Mouse (Mus musculus) liver, embryonic 14.5 days (tissue): ENCODE results near the gene Nlgn2. TPM values are rescaled to one million over a fixed set of nuclear protein-coding genes. Genes with fewer than 3 reads are reported as not detected.
"Not testable (repeated sequence)": the region's sequence is repeated elsewhere in the genome, so short reads cannot be mapped to it uniquely, and the experiment has no call there.

Experiments
- ATAC-seq: fragments of 200-750 bp; cut with Nextera tagmentation; 2 replicates; pipeline ENCODE4 v1.8.0; 2017; ENCODE audit warnings: moderate number of reproducible peaks, mild to moderate bottlenecking, moderate library complexity; ENCODE audit not compliant: insufficient read depth
- DNase-seq, 3 experiments: peaks; one replicate each; pipeline ENCODE4 v3.0.0-alpha.2; 2012 to 2013; ENCODE audit warnings: low read depth in 3 of 3, low spot score in 3 of 3
- H3K27ac ChIP-seq: fragments of 300-500 bp; sonication (generic); 2 replicates; pipeline ENCODE4 v1.5.1; 2014; ENCODE audit warnings: moderate library complexity, mild to moderate bottlenecking, control low read depth, inconsistent platforms
- H3K27me3 ChIP-seq: fragments of 300-500 bp; sonication (generic); 2 replicates; pipeline ENCODE4 v1.6.1; 2014; ENCODE audit warnings: mild to moderate bottlenecking, low read length, moderate library complexity; ENCODE audit not compliant: control insufficient read depth, insufficient read depth
- H3K36me3 ChIP-seq: fragments of 300-500 bp; sonication (generic); replicated peaks from 2 replicates; pipeline ENCODE4 v1.6.1; 2014; ENCODE audit warnings: low read depth; ENCODE audit not compliant: control insufficient read depth, insufficient read depth
- H3K4me1 ChIP-seq, 2 experiments: fragments of 200-500 bp in 1 of 2; fragments of 300-500 bp in 1 of 2; sonication (generic) in 1 of 2; replicated peaks; 2 replicates each; pipeline ENCODE4 v1.6.1; 2012 to 2014; ENCODE audit warnings: antibody characterized with exemption in 1 of 2, inconsistent platforms in 1 of 2, low read length in 1 of 2; ENCODE audit not compliant: control insufficient read depth in 2 of 2, insufficient read depth in 2 of 2
- H3K4me2 ChIP-seq: fragments of 300-500 bp; sonication (generic); 2 replicates; pipeline ENCODE4 v1.6.1; 2014; ENCODE audit warnings: low read depth, mild to moderate bottlenecking, control low read depth, moderate library complexity
- H3K4me3 ChIP-seq, 2 experiments: fragments of 200-500 bp in 1 of 2; fragments of 300-500 bp in 1 of 2; sonication (generic) in 1 of 2; 2 replicates each; pipeline ENCODE4 v1.5.1; 2012 to 2014; ENCODE audit warnings: low read depth in 2 of 2, low read length in 2 of 2, mild to moderate bottlenecking in 2 of 2, control low read depth in 1 of 2, inconsistent platforms in 1 of 2, moderate library complexity in 1 of 2; ENCODE audit not compliant: insufficient read depth in 1 of 2
- H3K9ac ChIP-seq: fragments of 300-500 bp; sonication (generic); replicated peaks from 2 replicates; pipeline ENCODE4 v1.6.1; 2014; ENCODE audit warnings: mild to moderate bottlenecking, control low read depth, moderate library complexity
- H3K9me3 ChIP-seq: fragments of 300-500 bp; sonication (generic); 2 replicates; pipeline ENCODE4 v1.6.1; 2016; ENCODE audit warnings: low read length, mixed read lengths; ENCODE audit not compliant: control insufficient read depth
- CTCF ChIP-seq: IDR thresholded peaks from 2 replicates; pipeline ENCODE4 v1.5.1; 2016; ENCODE audit warnings: antibody characterized with exemption, low read depth, control low read depth
- EP300 ChIP-seq: IDR thresholded peaks from 2 replicates; pipeline ENCODE4 v1.6.1; 2016; ENCODE audit warnings: antibody characterized with exemption, low read depth
- WGBS: fragments of 180-500 bp; shearing (Covaris S2); extraction: QIAGEN DNeasy Blood & Tissue Kit; methylation state at CpG from one replicate; pipeline ENCODE4 v1.1.7; 2014; ENCODE audit not compliant: insufficient replicate concordance; 5-methylcytosine and 5-hydroxymethylcytosine counted together
- polyA plus RNA-seq, 2 experiments: library from polyadenylated mRNA; depleted of rRNA in 1 of 2; stranded (reverse) in 1 of 2; unstranded in 1 of 2; fragments of >200 nt; fragmentation: Nextera tagmentation in 1 of 2; extraction: Ambion mirVana in 1 of 2; gene quantifications; 2 replicates each; pipeline versions ENCODE4 v1.2.1 to v1.2.3; 2012 to 2014

Gene Nlgn2
- polyA plus RNA-seq, 2 experiments, result 0.48 to 2.0 TPM

GRCm38 (mm10) chr11:69865561-69865960, 28.0 kb upstream of the Nlgn2 start:
- ATAC-seq (no peak), DNase-seq (no peak)
- Histone ChIP-seq H3K27me3 (no peaks in the 10 kb centered on the region), H3K9me3 (no peaks in the 10 kb centered on the region), H3K27ac (no peak overlapping the region), H3K9ac (no peak overlapping the region), H3K36me3 (no peaks in the 10 kb centered on the region), H3K4me3 (no peak overlapping the region), H3K4me1 (peaks cover 30 to 33% of the 10 kb centered on the region in 2 experiments), H3K4me2 (no peak overlapping the region)
- 80% methylated on average over 9 of the region's 9 CpGs for WGBS
- TF ChIP-seq EP300 (no peak), CTCF (no peak)

- no peaks in the 10 kb centered on the region for H3K36me3 ChIP-seq
- H3K9ac ChIP-seq, result peak overlapping the region; percentile 45
- H3K9me3 ChIP-seq, result no peaks in the 10 kb centered on the region
- peaks cover 28 to 33% of the 10 kb centered on the region in 2 experiments for H3K4me1 ChIP-seq
- 25% methylated on average over 8 of the region's 8 CpGs for WGBS
- H3K27ac ChIP-seq, result peak overlapping the region; percentile 77
- H3K27me3 ChIP-seq, result 0 out of 2 replicates have a peak, but pooled peaks cover under 1% of the 10 kb centered on the region
- TF ChIP-seq EP300, result no peak
- TF ChIP-seq CTCF, result no peak
- peak overlapping the region; percentile 50 for H3K4me2 ChIP-seq
- H3K4me3 ChIP-seq, result no peak overlapping the region
- ATAC-seq (peak; percentile 40), DNase-seq (no peak)
These were observed 26.7 kb upstream of the Nlgn2 start for GRCm38 (mm10) chr11:69864138-69864860.

GRCm38 (mm10) chr11:69863729-69864128, 26.1 kb upstream of the Nlgn2 start:
- H3K9me3 ChIP-seq, H3K27me3 ChIP-seq, H3K4me3 ChIP-seq, H3K36me3 ChIP-seq, DNase-seq: not testable (repeated sequence)
- Histone ChIP-seq H3K27ac (peak overlapping the region; percentile 77), H3K4me2 (peak overlapping the region; percentile 50), H3K9ac (peak overlapping the region; percentile 43), H3K4me1 (peaks cover 28 to 34% of the 10 kb centered on the region in 2 experiments)
- peak; percentile 51; the same call in 1 of the 2 replicates for ATAC-seq
- 60% methylated on average over 3 of the region's 3 CpGs for WGBS

- peaks cover 11% of the 10 kb centered on the region for H3K27me3 ChIP-seq
- H3K36me3 ChIP-seq, result no peaks in the 10 kb centered on the region
- 38% methylated on average over 29 of the region's 30 CpGs for WGBS
- H3K27ac ChIP-seq, result no peak within 1 kb of the TSS
- ATAC-seq, result no peak
- peaks cover 21 to 28% of the 10 kb centered on the region in 2 experiments for H3K4me1 ChIP-seq
- H3K4me3 ChIP-seq, result no peak within 1 kb of the TSS
- no peak within 1 kb of the TSS for H3K4me2 ChIP-seq
- TF ChIP-seq CTCF, result no peak
- TF ChIP-seq EP300, result no peak
- no peaks in the 10 kb centered on the region for H3K9me3 ChIP-seq
- DNase-seq, result no peak
- H3K9ac ChIP-seq, result no peak within 1 kb of the TSS
These were observed 20.8 kb upstream of the Nlgn2 start, which contains the start of gene Tnk1 for GRCm38 (mm10) chr11:69858113-69858998. Gene Tnk1 (minus strand): TSS chr11:69858730.

- Histone ChIP-seq H3K4me1 (peaks cover 39 to 46% of the 10 kb centered on the region in 2 experiments), H3K27ac (peak overlapping the region; percentile 99), H3K9ac (peak overlapping the region; percentile 66; the same call in 1 of the 2 replicates), H3K9me3 (no peaks in the 10 kb centered on the region), H3K4me2 (peak overlapping the region; percentile 86), H3K4me3 (peak overlapping the region in 1 of 2 experiments; percentile 37; a peak in 1 of 4 replicates), H3K36me3 (peaks cover 13% of the 10 kb centered on the region), H3K27me3 (peaks cover 11% of the 10 kb centered on the region)
- WGBS, result 20% methylated on average over 16 of the region's 16 CpGs
- DNase-seq, result no peak
- TF ChIP-seq CTCF (peak; percentile 92), EP300 (no peak)
- peak; percentile 19; the same call in 1 of the 2 replicates for ATAC-seq
These were observed 17.8 kb upstream of the Nlgn2 start for GRCm38 (mm10) chr11:69855347-69855746.
